Mouse (Mus musculus): ENCODE data around the gene 4930432M17Rik. TPM values are rescaled to one million over a fixed set of nuclear protein-coding genes. Genes with fewer than 3 reads are reported as not detected.

The 4930432M17Rik gene
- polyA plus RNA-seq, 1 experiment from 2014 or later = not detected

GRCm38 (mm10) chr3:121693746-121694145 lies 23.2 kb downstream of the 4930432M17Rik start:
- Histone ChIP-seq H3K4me1 (peaks cover 6% of the 10 kb centered on the region; the same call in 1 of the 2 replicates), H3K9me3 (replicated peaks) (no peaks in the 10 kb centered on the region), H3K4me2 (no peak overlapping the region), H3K9ac (no peak overlapping the region), H3K4me3 (no peak overlapping the region), H3K27me3 (replicated peaks) (0 out of 2 replicates have a peak, but pooled peaks cover 3% of the 10 kb centered on the region), H3K27ac (no peak overlapping the region), H3K36me3 (no peaks in the 10 kb centered on the region)
- ATAC-seq = no peak
- 55% methylated on average over 5 of the region's 5 CpGs for WGBS (ENCODE audit: insufficient replicate concordance)

GRCm38 (mm10) chr3:121697169-121697568 lies 26.6 kb downstream of the 4930432M17Rik start:
- no peak overlapping the region for H3K9ac ChIP-seq
- 0 out of 2 replicates have a peak, but pooled peaks cover 3% of the 10 kb centered on the region for H3K27me3 ChIP-seq (replicated peaks)
- no peaks in the 10 kb centered on the region for H3K9me3 ChIP-seq (replicated peaks)
- no peak for ATAC-seq
- H3K4me3 ChIP-seq = no peak overlapping the region
- H3K4me2 ChIP-seq = no peak overlapping the region
- no peaks in the 10 kb centered on the region for H3K36me3 ChIP-seq
- WGBS (ENCODE audit: insufficient replicate concordance) = 62% methylated on average over 7 of the region's 7 CpGs
- H3K4me1 ChIP-seq = no peaks in the 10 kb centered on the region
- no peak overlapping the region for H3K27ac ChIP-seq

GRCm38 (mm10) chr3:121699401-121699800 lies 28.8 kb downstream of the 4930432M17Rik start:
- no peak overlapping the region for H3K4me3 ChIP-seq
- no peak for ATAC-seq
- WGBS (ENCODE audit: insufficient replicate concordance) = 52% methylated on average over 4 of the region's 4 CpGs

GRCm38 (mm10) chr3:121699849-121700248 lies 29.3 kb downstream of the 4930432M17Rik start:
- Histone ChIP-seq H3K27me3 (replicated peaks) (0 out of 2 replicates have a peak, but pooled peaks cover 3% of the 10 kb centered on the region), H3K36me3 (no peaks in the 10 kb centered on the region), H3K9ac (no peak overlapping the region), H3K4me3 (no peak overlapping the region), H3K4me2 (no peak overlapping the region), H3K4me1 (no peaks in the 10 kb centered on the region), H3K9me3 (replicated peaks) (no peaks in the 10 kb centered on the region), H3K27ac (no peak overlapping the region)
- WGBS (ENCODE audit: insufficient replicate concordance) = 70% methylated on average over 4 of the region's 4 CpGs
- no peak for ATAC-seq

More at GRCm38 (mm10) chr3:121699401-121699800, 28.8 kb downstream of the 4930432M17Rik start:
- 0 out of 2 replicates have a peak, but pooled peaks cover 3% of the 10 kb centered on the region for H3K27me3 ChIP-seq (replicated peaks)
- H3K9ac ChIP-seq = no peak overlapping the region
- H3K4me2 ChIP-seq = no peak overlapping the region
- no peak overlapping the region for H3K27ac ChIP-seq
- no peaks in the 10 kb centered on the region for H3K4me1 ChIP-seq
- no peaks in the 10 kb centered on the region for H3K9me3 ChIP-seq (replicated peaks)
- H3K36me3 ChIP-seq = no peaks in the 10 kb centered on the region

- Histone ChIP-seq H3K27me3 (replicated peaks) (0 out of 2 replicates have a peak, but pooled peaks cover 3% of the 10 kb centered on the region), H3K4me2 (no peak overlapping the region), H3K9ac (no peak overlapping the region), H3K27ac (no peak overlapping the region), H3K9me3 (replicated peaks) (no peaks in the 10 kb centered on the region), H3K4me3 (no peak overlapping the region), H3K36me3 (no peaks in the 10 kb centered on the region), H3K4me1 (no peaks in the 10 kb centered on the region)
- WGBS (ENCODE audit: insufficient replicate concordance) = 57% methylated on average over 8 of the region's 8 CpGs
- no peak for ATAC-seq
Measured at GRCm38 (mm10) chr3:121700364-121700952, 29.9 kb downstream of the 4930432M17Rik start.

GRCm38 (mm10) chr3:121703155-121703879 lies 32.8 kb downstream of the 4930432M17Rik start:
- Histone ChIP-seq H3K4me2 (no peak overlapping the region), H3K9me3 (replicated peaks) (no peaks in the 10 kb centered on the region), H3K36me3 (no peaks in the 10 kb centered on the region), H3K27me3 (replicated peaks) (0 out of 2 replicates have a peak, but pooled peaks cover 4% of the 10 kb centered on the region), H3K9ac (no peak overlapping the region), H3K4me3 (no peak overlapping the region), H3K27ac (no peak overlapping the region), H3K4me1 (no peaks in the 10 kb centered on the region)
- 65% methylated on average over 7 of the region's 7 CpGs for WGBS (ENCODE audit: insufficient replicate concordance)
- no peak for ATAC-seq

GRCm38 (mm10) chr3:121703880-121704243 lies 33.3 kb downstream of the 4930432M17Rik start:
- no peaks in the 10 kb centered on the region for H3K36me3 ChIP-seq
- no peaks in the 10 kb centered on the region for H3K4me1 ChIP-seq
- H3K4me2 ChIP-seq = no peak overlapping the region
- H3K9me3 ChIP-seq (replicated peaks) = no peaks in the 10 kb centered on the region
- no peak for ATAC-seq
- WGBS (ENCODE audit: insufficient replicate concordance) = 78% methylated on average over 3 of the region's 3 CpGs
- no peak overlapping the region for H3K9ac ChIP-seq
- H3K4me3 ChIP-seq = no peak overlapping the region
- H3K27ac ChIP-seq = no peak overlapping the region
- H3K27me3 ChIP-seq (replicated peaks) = 0 out of 2 replicates have a peak, but pooled peaks cover 4% of the 10 kb centered on the region

- H3K4me2 ChIP-seq = no peak overlapping the region
- H3K27me3 ChIP-seq (replicated peaks) = 0 out of 2 replicates have a peak, but pooled peaks cover 7% of the 10 kb centered on the region
- H3K9ac ChIP-seq = no peak overlapping the region
- no peaks in the 10 kb centered on the region for H3K4me1 ChIP-seq
- no peak overlapping the region for H3K27ac ChIP-seq
- H3K4me3 ChIP-seq = no peak overlapping the region
- no peaks in the 10 kb centered on the region for H3K9me3 ChIP-seq (replicated peaks)
- WGBS (ENCODE audit: insufficient replicate concordance) = 69% methylated on average over 5 of the region's 5 CpGs
- no peaks in the 10 kb centered on the region for H3K36me3 ChIP-seq
- no peak for ATAC-seq
Measured at GRCm38 (mm10) chr3:121706087-121706486, 35.5 kb downstream of the 4930432M17Rik start.

GRCm38 (mm10) chr3:121707106-121707505 lies 36.5 kb downstream of the 4930432M17Rik start:
- H3K9ac ChIP-seq = no peak overlapping the region
- peaks cover 7% of the 10 kb centered on the region; the same call in 1 of the 2 replicates for H3K27me3 ChIP-seq (replicated peaks)
- ATAC-seq = no peak
- H3K9me3 ChIP-seq (replicated peaks) = no peaks in the 10 kb centered on the region
- H3K4me3 ChIP-seq = no peak overlapping the region
- H3K4me1 ChIP-seq = no peaks in the 10 kb centered on the region
- H3K27ac ChIP-seq = no peak overlapping the region
- H3K36me3 ChIP-seq = no peaks in the 10 kb centered on the region
- WGBS (ENCODE audit: insufficient replicate concordance) = 80% methylated on average over 4 of the region's 4 CpGs
- H3K4me2 ChIP-seq = no peak overlapping the region

- Histone ChIP-seq H3K4me3 (no peak overlapping the region), H3K4me2 (no peak overlapping the region), H3K27ac (no peak overlapping the region), H3K4me1 (no peaks in the 10 kb centered on the region), H3K36me3 (no peaks in the 10 kb centered on the region), H3K27me3 (replicated peaks) (peaks cover 7% of the 10 kb centered on the region; the same call in 1 of the 2 replicates), H3K9ac (no peak overlapping the region), H3K9me3 (replicated peaks) (no peaks in the 10 kb centered on the region)
- ATAC-seq = no peak
- WGBS (ENCODE audit: insufficient replicate concordance) = 57% methylated on average over 7 of the region's 7 CpGs
Measured at GRCm38 (mm10) chr3:121710894-121711531, 40.5 kb downstream of the 4930432M17Rik start.

GRCm38 (mm10) chr3:121712222-121712621 lies 41.7 kb downstream of the 4930432M17Rik start:
- Histone ChIP-seq H3K4me2 (no peak overlapping the region), H3K4me1 (no peaks in the 10 kb centered on the region)
- WGBS (ENCODE audit: insufficient replicate concordance) = 66% methylated on average over 4 of the region's 4 CpGs

More at GRCm38 (mm10) chr3:121712222-121712621, 41.7 kb downstream of the 4930432M17Rik start:
- Histone ChIP-seq H3K9me3 (replicated peaks) (no peaks in the 10 kb centered on the region), H3K9ac (no peak overlapping the region), H3K36me3 (no peaks in the 10 kb centered on the region), H3K4me3 (no peak overlapping the region), H3K27me3 (replicated peaks) (peaks cover 5% of the 10 kb centered on the region; the same call in 1 of the 2 replicates), H3K27ac (no peak overlapping the region)
- no peak for ATAC-seq
